Mouse (Mus musculus): Measurements from ENCODE around the gene Hbq1a. TPM values are rescaled to one million over a fixed set of nuclear protein-coding genes. Genes with fewer than 3 reads are reported as not detected.
"Not testable (repeated sequence)": the region's sequence is repeated elsewhere in the genome, so short reads cannot be mapped to it uniquely, and the experiment has no call there.

Hbq1a gene
- total RNA-seq, 2 experiments from 2014 or later, result 1.7 TPM

DNA sequence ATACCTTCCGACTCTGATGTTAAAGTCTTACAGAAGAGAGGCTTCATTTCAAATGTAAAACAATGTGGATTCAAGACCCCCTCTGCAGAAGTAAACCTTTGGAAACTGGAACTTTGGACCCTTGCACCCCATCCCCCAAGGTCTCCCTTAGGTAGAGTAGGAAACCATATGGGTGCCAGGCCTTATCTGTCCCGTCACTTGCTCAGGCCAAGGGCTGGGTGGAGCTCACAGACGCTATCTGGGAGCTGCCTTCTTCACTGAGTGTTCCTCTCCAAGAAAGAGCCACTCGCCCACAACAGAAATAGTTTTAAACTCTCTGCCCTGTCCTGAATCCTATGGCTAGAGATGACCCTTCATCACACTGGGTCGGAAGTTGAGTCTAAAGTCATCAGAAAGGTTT, 30.9 kb upstream of the Hbq1a start:
- Histone ChIP-seq H3K27ac (no peak overlapping the region), H3K4me3 (no peak overlapping the region)
- intact Hi-C loops (cut with DNase I), result no loop called here
- DNase-seq (ENCODE audit: extremely low spot score in 1 of 2, low spot score in 2 of 2), result no peak
- TF ChIP-seq CTCF (IDR thresholded peaks at IDR 0.05), result no peak

DNA sequence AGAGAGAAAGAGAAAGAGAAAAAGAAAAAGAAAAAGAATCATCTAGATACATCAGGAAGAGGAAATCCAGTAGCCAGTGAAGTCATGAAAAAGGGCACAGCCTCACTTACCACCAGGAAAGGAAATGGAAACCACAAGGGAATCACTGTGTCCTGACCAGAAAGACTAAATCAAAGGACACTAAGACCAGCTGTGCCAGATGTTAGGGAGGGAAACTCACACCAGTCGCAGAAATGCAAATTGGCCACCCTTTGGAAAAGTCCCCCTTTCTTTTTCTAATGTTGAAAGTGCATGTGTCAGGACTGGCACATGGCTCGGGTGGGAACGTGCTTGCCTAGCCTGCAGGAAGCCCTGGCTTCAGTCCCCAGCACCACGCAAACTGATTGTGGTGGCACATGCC, 28.7 kb upstream of the Hbq1a start:
- intact Hi-C loops (cut with DNase I), result no loop called here
- TF ChIP-seq CTCF (IDR thresholded peaks at IDR 0.05), result no peak
- DNase-seq (ENCODE audit: extremely low spot score in 1 of 2, low spot score in 2 of 2), result no peak
- Histone ChIP-seq H3K4me3 (no peak overlapping the region), H3K27ac (no peak overlapping the region)

DNA sequence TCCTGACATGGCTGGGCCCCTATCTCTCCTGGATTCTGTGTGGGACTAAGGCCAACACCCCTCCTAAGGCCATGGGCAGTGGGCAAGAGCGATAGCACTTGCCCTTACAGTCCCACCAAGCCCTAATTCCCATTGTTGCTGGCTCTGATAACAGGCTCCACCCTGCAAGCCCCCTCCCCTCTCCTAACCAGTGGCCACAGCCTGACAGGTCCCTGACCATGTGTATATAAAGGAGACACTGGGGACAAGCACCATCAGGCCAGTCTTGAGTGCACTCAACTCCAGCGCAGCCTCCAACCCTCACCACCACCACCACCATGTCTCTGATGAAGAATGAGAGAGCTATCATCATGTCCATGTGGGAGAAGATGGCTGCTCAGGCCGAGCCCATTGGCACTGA, 23.5 kb upstream of the Hbq1a start, which contains the start of gene Hba-x:
Hba-x (plus strand) TSS at position 54 of the 400 bp plus-strand sequence.
- no peak within 1 kb of the TSS for H3K27ac ChIP-seq
- TF ChIP-seq CTCF (IDR thresholded peaks at IDR 0.05), result no peak
- H3K4me3 ChIP-seq, result no peak within 1 kb of the TSS
- intact Hi-C loops (cut with DNase I), result loop anchor here (5.0 kb wide), 1 partner anchor 79 kb away; no protein-coding TSS in a partner anchor
- DNase-seq (ENCODE audit: extremely low spot score in 1 of 2, low spot score in 2 of 2), result no peak

DNA sequence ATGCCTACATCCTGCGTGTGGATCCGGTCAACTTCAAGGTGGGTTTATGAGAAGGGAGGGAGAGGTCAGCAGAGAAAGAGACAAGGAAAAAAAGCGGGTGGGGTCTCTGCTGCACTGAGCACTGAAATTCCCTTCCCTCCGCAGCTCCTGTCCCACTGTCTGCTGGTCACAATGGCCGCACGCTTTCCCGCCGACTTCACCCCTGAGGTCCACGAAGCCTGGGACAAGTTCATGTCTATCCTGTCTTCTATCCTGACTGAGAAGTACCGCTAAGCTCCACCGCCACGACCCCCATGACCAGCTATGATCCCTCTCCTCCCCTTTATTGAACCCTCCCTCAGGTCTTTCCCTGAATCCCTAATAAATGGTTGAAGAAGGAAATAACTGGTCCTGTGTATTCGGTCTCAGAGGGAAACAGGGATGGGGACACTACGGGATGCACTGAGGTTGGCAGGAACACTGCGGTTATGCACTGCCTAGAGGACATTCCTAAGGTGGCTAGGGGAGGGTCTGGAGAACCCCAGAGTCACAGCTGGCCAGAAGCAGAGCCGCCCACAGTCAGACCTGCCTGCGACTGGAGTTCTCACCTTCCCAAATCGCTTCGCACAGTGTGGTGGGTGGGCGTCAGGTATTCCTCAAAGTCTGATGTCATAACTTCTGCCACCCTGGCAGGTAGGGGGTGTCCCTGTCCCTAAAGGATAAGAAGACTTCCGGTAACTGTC, 22.0 kb upstream of the Hbq1a start:
- no peak for DNase-seq (ENCODE audit: extremely low spot score in 1 of 2, low spot score in 2 of 2)
- intact Hi-C loops (cut with DNase I), result loop anchor here (5.0 kb wide), 1 partner anchor 81 kb away; no protein-coding TSS in a partner anchor
- Histone ChIP-seq H3K4me3 (no peak overlapping the region), H3K27ac (no peak overlapping the region)
- TF ChIP-seq CTCF (IDR thresholded peaks at IDR 0.05), result no peak

DNA sequence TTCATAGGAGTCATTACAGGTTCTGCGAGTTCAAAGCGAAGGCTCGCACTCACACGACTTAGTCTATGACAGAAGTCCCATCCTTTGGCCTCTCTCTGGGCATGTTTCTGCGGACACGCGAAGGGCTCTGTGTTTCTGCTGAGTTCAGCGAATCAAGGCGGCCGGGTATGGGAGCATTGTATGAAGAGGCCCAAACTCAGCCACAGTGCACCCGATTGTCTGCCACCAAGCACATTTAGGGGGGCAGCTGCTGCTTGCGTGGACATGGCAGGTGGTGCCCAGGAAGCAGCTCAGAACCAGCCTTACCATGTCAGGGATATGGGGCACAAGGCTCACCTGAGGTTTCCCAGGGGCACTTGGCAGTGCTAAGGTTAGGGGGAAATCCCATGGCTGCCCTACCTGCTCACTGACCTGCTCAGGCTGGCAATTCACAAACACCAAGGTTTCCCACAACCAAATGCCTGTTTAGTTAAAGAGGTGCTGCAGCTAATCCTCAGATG, 21.4 kb upstream of the Hbq1a start:
- H3K27ac ChIP-seq, result no peak overlapping the region
- TF ChIP-seq CTCF (IDR thresholded peaks at IDR 0.05), result no peak
- DNase-seq (ENCODE audit: extremely low spot score in 1 of 2, low spot score in 2 of 2), result no peak
- intact Hi-C loops (cut with DNase I), result loop anchor here (5.0 kb wide), 1 partner anchor 81 kb away; no protein-coding TSS in a partner anchor
- no peak overlapping the region for H3K4me3 ChIP-seq

DNA sequence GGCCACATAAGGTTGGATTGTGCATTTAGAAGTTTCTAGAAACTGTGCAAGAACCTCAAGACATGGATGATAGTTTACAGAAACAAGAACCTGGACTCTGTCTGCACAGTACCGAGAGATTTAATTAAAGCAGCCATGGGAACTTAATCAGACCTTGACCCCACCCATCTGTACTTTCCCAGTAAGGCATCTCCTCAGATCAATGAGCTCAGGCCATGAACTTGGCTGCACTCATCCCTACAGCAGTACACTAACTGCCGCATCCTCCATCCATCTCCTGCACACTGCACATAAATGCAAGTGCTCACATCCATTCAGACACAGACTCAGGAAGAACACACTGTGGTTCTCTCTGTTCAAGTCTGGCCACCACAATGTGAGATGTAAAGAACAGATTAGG, 19.2 kb upstream of the Hbq1a start:
- H3K4me3 ChIP-seq, result no peak overlapping the region
- intact Hi-C loops (cut with DNase I), result no loop called here
- no peak for DNase-seq (ENCODE audit: extremely low spot score in 1 of 2, low spot score in 2 of 2)
- H3K27ac ChIP-seq, result no peak overlapping the region
- no peak for TF ChIP-seq CTCF (IDR thresholded peaks at IDR 0.05)

DNA sequence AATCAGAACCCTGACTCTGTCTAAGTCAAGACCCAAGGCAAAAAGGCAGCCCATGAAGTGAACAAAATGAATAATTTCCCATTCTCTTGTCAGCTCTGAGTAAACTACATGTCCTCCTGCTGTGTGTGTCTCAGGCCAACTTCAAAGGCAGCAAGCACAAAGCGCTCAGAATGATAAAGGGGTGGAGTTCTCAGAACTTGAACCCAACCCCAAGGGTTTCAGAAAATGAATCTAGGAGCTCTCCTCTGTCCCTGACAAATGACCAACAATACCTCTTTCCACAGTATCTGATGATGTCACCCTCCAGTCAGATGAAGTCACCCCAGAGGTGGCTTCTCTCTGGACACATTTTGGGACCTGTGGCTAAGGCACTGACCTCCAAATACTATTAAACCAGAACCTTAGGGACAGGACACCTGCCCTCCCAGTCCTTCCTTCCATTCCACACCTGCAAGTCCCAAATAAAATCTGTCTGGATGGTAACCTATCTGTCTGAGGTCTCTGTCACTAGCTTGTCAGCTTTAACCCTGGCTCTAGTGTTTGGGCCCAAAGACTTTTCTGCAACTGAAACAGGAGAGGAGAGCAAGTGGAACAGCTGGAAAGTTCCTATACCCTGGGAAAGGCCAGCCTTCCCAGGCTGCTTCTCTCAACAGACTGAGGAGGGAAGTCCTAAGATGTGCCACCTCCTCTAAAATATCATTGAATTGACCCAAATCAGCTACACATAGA, 18.3 kb upstream of the Hbq1a start:
- Histone ChIP-seq H3K27ac (no peak overlapping the region), H3K4me3 (no peak overlapping the region)
- intact Hi-C loops (cut with DNase I), result no loop called here
- no peak for TF ChIP-seq CTCF (IDR thresholded peaks at IDR 0.05)
- no peak for DNase-seq (ENCODE audit: extremely low spot score in 1 of 2, low spot score in 2 of 2)

DNA sequence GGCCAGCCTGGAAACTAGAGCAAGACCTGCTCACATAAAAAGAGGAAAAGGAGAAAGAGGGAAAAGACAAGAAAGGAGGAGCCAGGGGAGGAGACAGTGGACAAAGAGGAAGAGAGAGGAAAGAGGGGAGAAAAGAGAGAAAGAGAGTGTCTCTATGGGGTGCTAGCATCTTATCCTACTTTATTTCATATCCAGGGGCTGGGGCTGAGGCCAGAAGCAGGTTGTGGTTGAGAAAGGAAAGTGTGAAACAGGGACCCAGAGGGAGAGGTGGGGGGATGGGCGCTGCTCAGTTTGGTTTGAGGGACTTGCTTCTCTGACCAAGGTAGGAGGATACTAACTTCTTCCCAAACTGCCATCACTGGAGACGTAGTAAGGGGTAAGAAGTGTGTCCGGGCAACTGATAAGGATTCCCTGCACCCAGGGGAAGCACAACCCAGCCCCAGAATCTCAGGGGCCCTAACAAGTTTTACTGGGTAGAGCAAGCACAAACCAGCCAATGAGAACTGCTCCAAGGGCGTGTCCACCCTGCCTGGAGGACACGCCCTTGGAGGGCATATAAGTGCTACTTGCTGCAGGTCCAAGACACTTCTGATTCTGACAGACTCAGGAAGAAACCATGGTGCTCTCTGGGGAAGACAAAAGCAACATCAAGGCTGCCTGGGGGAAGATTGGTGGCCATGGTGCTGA, 16.6 kb upstream of the Hbq1a start, which contains the start of gene Hba-a1:
Hba-a1 (plus strand) TSS at position 421 of the 687 bp plus-strand sequence.
- H3K4me3 ChIP-seq; DNase-seq (ENCODE audit: extremely low spot score in 1 of 2, low spot score in 2 of 2); H3K27ac ChIP-seq; intact Hi-C loops (cut with DNase I): not testable (repeated sequence)

DNA sequence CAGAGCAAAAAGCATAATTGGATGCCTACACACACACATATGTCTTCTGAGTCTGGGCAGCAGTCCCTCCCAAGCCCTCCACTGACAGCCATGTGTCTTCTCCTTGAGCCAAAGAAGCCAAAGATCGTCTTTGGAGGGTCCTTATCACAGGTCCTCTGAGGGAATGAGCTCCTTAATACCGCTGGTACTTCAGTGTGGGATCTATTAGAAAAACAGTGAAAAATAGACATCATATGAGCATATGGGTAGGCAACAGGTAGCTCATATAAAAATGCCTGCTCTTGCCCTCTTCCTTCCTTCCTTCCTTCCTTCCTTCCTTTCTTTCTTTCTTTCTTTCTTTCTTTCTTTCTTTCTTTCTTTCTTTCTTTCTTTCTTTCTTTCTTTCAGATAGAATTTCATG, 15.3 kb upstream of the Hbq1a start:
- H3K27ac ChIP-seq; H3K4me3 ChIP-seq; DNase-seq (ENCODE audit: extremely low spot score in 1 of 2, low spot score in 2 of 2); intact Hi-C loops (cut with DNase I): not testable (repeated sequence)

DNA sequence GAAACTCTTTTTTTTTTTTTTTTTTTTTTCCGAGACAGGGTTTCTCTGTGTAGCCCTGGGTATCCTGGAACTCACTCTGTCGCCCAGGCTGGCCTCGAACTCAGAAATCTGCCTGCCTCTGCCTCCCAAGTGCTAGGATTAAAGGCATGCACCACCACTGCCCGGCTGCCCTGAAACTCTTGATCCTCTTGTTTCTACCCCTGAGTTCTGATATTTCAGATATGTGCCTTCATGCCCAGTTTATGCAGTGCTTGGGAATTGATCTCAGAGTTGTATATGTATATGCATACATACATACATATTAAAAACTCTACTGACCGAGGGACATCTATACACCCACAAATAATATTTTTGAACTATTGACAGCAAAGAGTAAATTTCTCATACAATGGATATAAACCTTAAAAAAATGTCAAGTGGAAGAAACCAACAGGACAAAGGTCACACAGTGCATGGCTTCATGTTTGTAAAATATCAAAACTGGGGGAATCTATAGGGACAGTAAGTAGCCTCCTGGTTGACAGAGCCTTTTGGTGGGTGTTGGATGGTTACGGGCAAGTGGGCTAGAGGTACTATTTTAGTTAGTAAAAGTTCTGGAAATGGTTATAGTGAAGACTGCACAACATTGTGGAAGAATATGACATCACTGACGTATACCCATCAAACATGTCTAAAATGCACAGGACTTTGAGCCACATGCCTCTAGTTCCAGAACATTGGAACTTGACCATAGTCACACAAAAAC, 14.7 kb upstream of the Hbq1a start:
- TF ChIP-seq CTCF (IDR thresholded peaks at IDR 0.05), result no peak
- intact Hi-C loops (cut with DNase I), result no loop called here
- Histone ChIP-seq H3K4me3 (no peak overlapping the region), H3K27ac (no peak overlapping the region)
- no peak for DNase-seq (ENCODE audit: extremely low spot score in 1 of 2, low spot score in 2 of 2)

DNA sequence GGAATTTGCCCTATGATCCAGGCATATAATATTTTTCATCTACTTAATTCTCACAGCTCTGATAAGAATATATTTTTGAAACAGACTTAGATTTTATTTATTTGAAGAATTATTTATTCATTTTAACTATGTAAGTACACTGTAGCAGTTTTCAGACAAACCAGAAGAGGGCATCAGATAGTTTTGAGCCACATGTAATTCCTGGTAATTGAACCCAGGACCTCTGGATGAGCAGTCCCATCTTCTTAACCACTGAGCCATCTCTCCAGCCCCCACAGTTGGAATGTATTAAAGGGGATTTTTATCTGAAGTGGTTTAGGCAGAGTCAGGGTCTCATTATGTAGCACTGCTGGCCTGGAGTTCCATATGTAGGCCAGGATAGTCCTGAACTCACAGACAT, 14.0 kb upstream of the Hbq1a start:
- intact Hi-C loops (cut with DNase I), result not testable (repeated sequence)
- TF ChIP-seq CTCF (IDR thresholded peaks at IDR 0.05), result peak; percentile 25

More for the DNA sequence above, 14.0 kb upstream of the Hbq1a start:
- H3K4me3 ChIP-seq; DNase-seq (ENCODE audit: extremely low spot score in 1 of 2, low spot score in 2 of 2); H3K27ac ChIP-seq: not testable (repeated sequence)

All from left cerebral cortex, adult 2 months (tissue).